Mouse (Mus musculus): Measurements from ENCODE around the gene Uimc1. TPM values are rescaled to one million over a fixed set of nuclear protein-coding genes. Genes with fewer than 3 reads are reported as not detected.

Gene Uimc1
- polyA plus RNA-seq, 2 experiments = 27.1 to 28.5 TPM

DNA sequence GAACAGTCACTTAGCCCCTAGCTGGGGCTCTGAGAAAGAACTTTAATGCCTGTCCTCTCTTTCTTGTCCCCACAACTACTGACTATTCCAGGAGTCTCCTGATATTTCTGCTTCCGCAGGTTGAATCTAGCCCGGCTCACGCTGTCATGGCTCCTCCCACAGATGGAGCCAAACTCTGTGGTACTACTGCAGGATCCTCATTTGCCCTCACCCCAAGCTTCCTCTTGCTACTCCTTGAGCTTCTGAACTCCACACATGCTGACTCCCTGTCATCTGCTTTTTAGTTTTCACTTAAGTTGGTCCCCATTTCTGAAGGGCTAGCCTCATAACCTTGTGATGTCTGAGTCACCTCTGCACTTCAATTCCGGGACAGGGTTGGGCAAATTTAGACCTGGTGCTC, 80.0 kb downstream of the Uimc1 start:
- DNase-seq (ENCODE audit: low spot score) = no peak
- ATAC-seq (ENCODE audit: low FRiP score, low read depth) = no peak
- H3K9ac ChIP-seq (ENCODE audit: low read depth, low read length, severe bottlenecking) = no peak overlapping the region
- no peaks in the 10 kb centered on the region for H3K4me1 ChIP-seq (ENCODE audit: control insufficient read depth, insufficient read depth, low read length)
- no peaks in the 10 kb centered on the region for H3K36me3 ChIP-seq (ENCODE audit: control insufficient read depth, insufficient read depth, low read length)
- H3K4me2 ChIP-seq (replicated peaks; ENCODE audit: low read depth, low read length, severe bottlenecking) = no peak overlapping the region
- TF ChIP-seq POLR2A (IDR thresholded peaks at IDR 0.05; ENCODE audit: borderline replicate concordance, extremely low read depth, insufficient read depth, insufficient read length) = no peak
- H3K27ac ChIP-seq (replicated peaks; ENCODE audit: low read depth, low read length) = no peak overlapping the region
- no peak overlapping the region for H3K4me3 ChIP-seq (replicated peaks; ENCODE audit: low read length)
- WGBS = 82% methylated on average over 4 of the region's 4 CpGs
- H3K27me3 ChIP-seq (ENCODE audit: control insufficient read depth, insufficient read depth, low read length) = no peaks in the 10 kb centered on the region
- no peaks in the 10 kb centered on the region for H3K9me3 ChIP-seq (ENCODE audit: control insufficient read depth, low read length)

DNA sequence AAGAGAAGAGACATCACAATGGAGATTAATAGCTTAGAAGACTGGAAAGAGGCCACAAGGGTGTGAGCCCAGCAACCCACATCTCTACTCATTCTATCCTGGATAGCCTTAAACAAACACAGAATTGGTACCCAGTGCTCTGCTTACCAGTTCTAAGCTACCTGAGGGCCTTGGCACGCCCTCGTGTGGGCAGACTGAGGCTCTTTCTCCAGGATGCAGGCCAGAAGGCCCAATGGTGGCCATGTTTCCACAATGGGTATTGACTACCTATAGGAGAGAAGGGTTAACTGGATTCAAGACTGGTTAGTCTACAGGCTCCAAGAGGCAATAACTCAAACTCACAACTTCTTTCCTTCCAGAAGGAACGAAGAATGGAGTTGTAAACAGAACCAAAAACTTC, 80.9 kb downstream of the Uimc1 start:
- 59% methylated on average over 3 of the region's 3 CpGs for WGBS

DNA sequence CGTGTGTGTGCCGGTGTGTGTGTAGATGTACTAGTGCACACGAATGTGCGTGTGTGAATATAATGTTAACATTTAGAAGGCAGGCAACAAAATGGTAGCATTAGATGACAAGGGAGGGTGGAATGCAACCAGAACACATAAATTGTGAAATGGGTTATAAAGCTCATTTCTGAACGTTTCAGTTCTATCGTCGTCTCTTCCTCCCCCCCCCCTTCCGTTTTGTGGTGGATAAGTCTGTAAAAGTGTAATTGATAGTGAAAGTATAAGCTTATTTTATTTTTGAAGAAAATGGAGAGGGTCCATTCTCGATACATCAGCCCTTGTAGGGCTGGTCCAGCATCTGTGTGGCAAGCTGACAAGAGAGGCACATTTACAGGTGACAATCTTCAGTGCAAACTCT, 81.4 kb downstream of the Uimc1 start:
- no peak overlapping the region for H3K4me3 ChIP-seq (replicated peaks; ENCODE audit: low read length)
- WGBS = 84% methylated on average over 9 of the region's 9 CpGs
- H3K9me3 ChIP-seq (ENCODE audit: control insufficient read depth, low read length) = no peaks in the 10 kb centered on the region
- no peak for DNase-seq (ENCODE audit: low spot score)
- no peak overlapping the region for H3K4me2 ChIP-seq (replicated peaks; ENCODE audit: low read depth, low read length, severe bottlenecking)
- no peak overlapping the region for H3K27ac ChIP-seq (replicated peaks; ENCODE audit: low read depth, low read length)
- TF ChIP-seq POLR2A (IDR thresholded peaks at IDR 0.05; ENCODE audit: borderline replicate concordance, extremely low read depth, insufficient read depth, insufficient read length) = no peak
- no peaks in the 10 kb centered on the region for H3K36me3 ChIP-seq (ENCODE audit: control insufficient read depth, insufficient read depth, low read length)
- H3K9ac ChIP-seq (ENCODE audit: low read depth, low read length, severe bottlenecking) = no peak overlapping the region
- no peaks in the 10 kb centered on the region for H3K27me3 ChIP-seq (ENCODE audit: control insufficient read depth, insufficient read depth, low read length)
- no peaks in the 10 kb centered on the region for H3K4me1 ChIP-seq (ENCODE audit: control insufficient read depth, insufficient read depth, low read length)
- ATAC-seq (ENCODE audit: low FRiP score, low read depth) = no peak

More for the DNA sequence above, 80.9 kb downstream of the Uimc1 start:
- no peak for DNase-seq (ENCODE audit: low spot score)
- no peak overlapping the region for H3K4me2 ChIP-seq (replicated peaks; ENCODE audit: low read depth, low read length, severe bottlenecking)
- H3K4me3 ChIP-seq (replicated peaks; ENCODE audit: low read length) = no peak overlapping the region
- no peaks in the 10 kb centered on the region for H3K9me3 ChIP-seq (ENCODE audit: control insufficient read depth, low read length)
- no peaks in the 10 kb centered on the region for H3K4me1 ChIP-seq (ENCODE audit: control insufficient read depth, insufficient read depth, low read length)
- no peak overlapping the region for H3K27ac ChIP-seq (replicated peaks; ENCODE audit: low read depth, low read length)
- H3K27me3 ChIP-seq (ENCODE audit: control insufficient read depth, insufficient read depth, low read length) = no peaks in the 10 kb centered on the region
- H3K36me3 ChIP-seq (ENCODE audit: control insufficient read depth, insufficient read depth, low read length) = no peaks in the 10 kb centered on the region
- ATAC-seq (ENCODE audit: low FRiP score, low read depth) = no peak
- H3K9ac ChIP-seq (ENCODE audit: low read depth, low read length, severe bottlenecking) = no peak overlapping the region
- no peak for TF ChIP-seq POLR2A (IDR thresholded peaks at IDR 0.05; ENCODE audit: borderline replicate concordance, extremely low read depth, insufficient read depth, insufficient read length)

DNA sequence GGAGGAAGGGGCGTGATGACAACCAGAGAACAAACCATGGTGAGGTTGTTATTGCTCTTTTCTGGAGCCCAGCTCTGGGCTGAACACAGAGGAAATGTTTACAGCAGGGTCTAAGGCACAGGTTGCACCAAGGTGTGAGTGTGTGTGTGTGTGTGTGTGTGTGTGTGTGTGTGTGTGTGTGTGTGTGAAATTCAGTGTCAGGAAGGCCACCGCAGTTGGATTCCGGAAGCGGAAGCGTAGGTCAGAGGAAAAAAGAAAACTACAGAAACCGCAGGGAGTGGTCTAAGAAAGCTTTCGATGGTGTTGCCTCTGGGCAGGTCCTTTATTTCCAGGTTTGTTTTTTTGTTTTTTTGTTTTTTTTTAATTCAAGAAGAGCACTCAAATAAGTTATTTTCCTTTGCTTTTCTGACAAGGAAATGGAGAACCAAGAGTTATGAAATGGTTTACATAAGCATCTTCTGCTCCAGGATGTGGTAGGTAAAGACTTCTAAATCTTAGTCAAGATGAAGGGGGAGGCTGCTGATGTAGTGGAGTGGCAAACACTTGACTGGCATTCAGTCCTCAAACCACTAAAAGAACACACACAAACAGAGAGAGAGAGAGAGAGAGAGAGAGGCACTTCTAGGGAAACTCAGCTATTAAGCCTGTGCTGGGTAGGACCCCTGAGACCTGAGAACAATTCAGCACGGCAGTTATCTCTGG, 82.1 kb downstream of the Uimc1 start:
- no peak for ATAC-seq (ENCODE audit: low FRiP score, low read depth)

DNA sequence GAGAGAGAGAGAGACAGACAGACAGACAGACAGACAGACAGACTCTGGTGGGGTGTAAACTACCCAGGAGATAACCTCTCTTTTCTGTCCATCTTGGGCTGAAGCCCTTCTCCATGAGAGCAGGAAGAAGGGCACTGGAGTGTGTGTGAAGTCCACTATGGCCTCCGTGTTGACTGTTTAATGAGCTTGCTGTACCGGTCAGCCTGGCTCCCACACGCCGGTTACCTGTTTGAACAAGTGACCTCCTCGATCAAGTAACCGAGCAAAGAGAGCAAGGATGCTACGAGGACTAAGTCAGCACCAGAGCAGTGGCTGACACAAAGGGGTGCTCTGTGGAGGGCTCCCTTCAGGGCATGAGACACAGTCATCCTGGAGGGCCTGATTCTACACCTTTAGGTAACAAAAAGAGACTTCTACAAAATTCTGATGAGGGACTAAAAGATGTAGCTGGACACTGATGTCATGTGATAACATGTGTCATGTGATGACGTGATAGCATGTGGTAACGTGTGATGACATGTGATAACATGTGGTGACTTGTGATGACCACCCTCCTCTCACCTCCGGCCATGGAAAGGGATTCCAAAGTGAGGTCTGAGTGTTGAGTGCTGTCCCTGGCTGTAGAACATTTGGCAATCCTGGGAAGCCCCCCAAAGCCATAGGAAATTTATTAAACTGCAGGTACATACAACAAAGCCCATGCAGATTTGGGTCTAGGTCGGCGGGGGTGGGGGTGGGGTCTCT, 82.8 kb downstream of the Uimc1 start:
- WGBS = 81% methylated on average over 12 of the region's 12 CpGs
- H3K36me3 ChIP-seq (ENCODE audit: control insufficient read depth, insufficient read depth, low read length) = no peaks in the 10 kb centered on the region
- no peak overlapping the region for H3K4me3 ChIP-seq (replicated peaks; ENCODE audit: low read length)
- ATAC-seq (ENCODE audit: low FRiP score, low read depth) (no peak), DNase-seq (ENCODE audit: low spot score) (no peak)
- no peak for TF ChIP-seq POLR2A (IDR thresholded peaks at IDR 0.05; ENCODE audit: borderline replicate concordance, extremely low read depth, insufficient read depth, insufficient read length)
- H3K27ac ChIP-seq (replicated peaks; ENCODE audit: low read depth, low read length) = no peak overlapping the region
- no peaks in the 10 kb centered on the region; the same call in 1 of the 2 replicates for H3K4me1 ChIP-seq (ENCODE audit: control insufficient read depth, insufficient read depth, low read length)
- no peaks in the 10 kb centered on the region for H3K9me3 ChIP-seq (ENCODE audit: control insufficient read depth, low read length)
- no peaks in the 10 kb centered on the region for H3K27me3 ChIP-seq (ENCODE audit: control insufficient read depth, insufficient read depth, low read length)
- H3K4me2 ChIP-seq (replicated peaks; ENCODE audit: low read depth, low read length, severe bottlenecking) = no peak overlapping the region
- no peak overlapping the region for H3K9ac ChIP-seq (ENCODE audit: low read depth, low read length, severe bottlenecking)

More for the DNA sequence above, 82.1 kb downstream of the Uimc1 start:
- Histone ChIP-seq H3K4me3 (replicated peaks; ENCODE audit: low read length) (no peak overlapping the region), H3K27me3 (ENCODE audit: control insufficient read depth, insufficient read depth, low read length) (no peaks in the 10 kb centered on the region), H3K9ac (ENCODE audit: low read depth, low read length, severe bottlenecking) (no peak overlapping the region), H3K9me3 (ENCODE audit: control insufficient read depth, low read length) (no peaks in the 10 kb centered on the region), H3K4me2 (replicated peaks; ENCODE audit: low read depth, low read length, severe bottlenecking) (no peak overlapping the region), H3K36me3 (ENCODE audit: control insufficient read depth, insufficient read depth, low read length) (no peaks in the 10 kb centered on the region), H3K4me1 (ENCODE audit: control insufficient read depth, insufficient read depth, low read length) (no peaks in the 10 kb centered on the region), H3K27ac (replicated peaks; ENCODE audit: low read depth, low read length) (no peak overlapping the region)
- 75% methylated on average over 8 of the region's 8 CpGs for WGBS
- DNase-seq (ENCODE audit: low spot score) = no peak
- TF ChIP-seq POLR2A (IDR thresholded peaks at IDR 0.05; ENCODE audit: borderline replicate concordance, extremely low read depth, insufficient read depth, insufficient read length) = no peak
